ENCODE assay signal across 8 mouse cellular contexts in the genomic region with DNA sequence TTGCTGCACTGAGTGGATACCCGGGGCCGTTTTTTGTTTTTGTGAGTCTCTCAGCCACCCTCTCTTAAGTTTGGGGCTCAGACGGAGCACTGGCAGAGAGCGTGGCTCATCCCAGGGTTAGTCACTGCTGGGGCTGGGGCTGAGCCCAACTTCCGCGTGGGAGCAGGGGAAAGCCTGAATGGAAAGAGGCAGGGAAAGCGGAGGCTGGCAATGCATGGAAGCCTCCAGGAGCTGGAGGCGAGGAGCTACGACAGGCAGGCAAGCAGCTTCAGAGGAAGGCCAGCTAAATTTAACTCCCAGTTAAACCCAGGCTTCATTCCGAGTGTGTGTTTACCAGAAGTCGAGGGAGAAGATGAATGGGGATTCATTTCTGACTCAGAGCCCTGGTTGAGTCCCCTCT. TPM values are rescaled to one million over a fixed set of nuclear protein-coding genes. Genes with fewer than 3 reads are reported as not detected.
DNase-seq lines count a peak whose midpoint lies in the region; ATAC-seq lines count a peak whose summit lies in the region.

No protein-coding gene starts in this region.

- H3K27ac ChIP-seq in liver, embryonic 12.5 days = peak overlapping the region; percentile 95

- H3K9ac ChIP-seq in liver, embryonic 12.5 days = peak overlapping the region; percentile 42; the same call in 1 of the 2 replicates

- ATAC-seq in liver, embryonic 12.5 days = no peak
- ATAC-seq in erythroblast, adult 5-6 weeks (replicated peaks; ENCODE audit: low FRiP score, poor library complexity, severe bottlenecking) = no peak

- H3K4me1 ChIP-seq in liver, embryonic 12.5 days = peaks cover 59% of the 10 kb centered on the region

- DNase-seq in left cerebral cortex, adult 11 months (ENCODE audit: low spot score) = peak; percentile 54
- no peak for DNase-seq in left cerebral cortex, postnatal 4 days
- DNase-seq in adrenal gland, adult 2 months = peak; percentile 86
- peak; percentile 51 for DNase-seq in gastrocnemius, postnatal 14 days
- DNase-seq in natural killer cell, adult 2 months (ENCODE audit: low spot score in 2 of 2) = no peak
- DNase-seq in testis, postnatal 14 days (ENCODE audit: low spot score) = no peak

- H3K4me2 ChIP-seq in liver, embryonic 12.5 days = peak overlapping the region; percentile 0

- no peaks in the 10 kb centered on the region for H3K27me3 ChIP-seq in liver, embryonic 12.5 days (replicated peaks)

- H3K36me3 ChIP-seq in liver, embryonic 12.5 days = no peaks in the 10 kb centered on the region

- intact Hi-C loops in left cerebral cortex, postnatal 4 days (cut with DNase I) = no loop called here
- intact Hi-C loops in gastrocnemius, postnatal 14 days (cut with DNase I; ENCODE audit: low total_unique reads) = no loop called here

- WGBS in liver, embryonic 12.5 days (ENCODE audit: insufficient replicate concordance) = 48% methylated on average over 11 of the region's 11 CpGs

- no peaks in the 10 kb centered on the region for H3K9me3 ChIP-seq in liver, embryonic 12.5 days (replicated peaks)

- H3K4me3 ChIP-seq in liver, embryonic 12.5 days = no peak overlapping the region

RNA-seq across cellular contexts. Expression of gene Atxn2, which starts 10.6 kb away (rescaled TPM):
- total RNA-seq in left cerebral cortex, postnatal 4 days (2021) = 100 to 1,000 TPM; 250 to 271 TPM
- total RNA-seq in adrenal gland, adult 2 months (2021) = 100 to 1,000 TPM; 146 to 229 TPM
- 214 and 218 TPM in 2 replicates for polyA plus RNA-seq in adrenal gland, adult 2 months (2012; rRNA removed)
- 100 to 1,000 TPM; 112 to 122 TPM for total RNA-seq in gastrocnemius, postnatal 14 days (2021)
- 40.5 and 40.8 TPM in 2 replicates for polyA plus RNA-seq in liver, embryonic 12.5 days (2016; fragmentation: Nextera tagmentation; extraction: Ambion mirVana)
- 97.4 and 97.8 TPM in 2 replicates for total RNA-seq in erythroblast, adult 5-6 weeks (2015; ENCODE audit: low replicate concordance)
- total RNA-seq in erythroblast, adult 5-6 weeks (2017; ENCODE audit: low replicate concordance) = 166 and 169 TPM in 2 replicates

RNA-seq across cellular contexts. Expression of gene Brap, which starts 40.1 kb away (rescaled TPM):
- 10 to 100 TPM; 45.3 to 47.4 TPM for total RNA-seq in left cerebral cortex, postnatal 4 days (2021)
- total RNA-seq in adrenal gland, adult 2 months (2021) = 10 to 100 TPM; 52.4 to 60.5 TPM
- 14.7 and 17.0 TPM in 2 replicates for polyA plus RNA-seq in adrenal gland, adult 2 months (2012; rRNA removed)
- 10 to 100 TPM; 22.9 to 25.1 TPM for total RNA-seq in gastrocnemius, postnatal 14 days (2021)
- polyA plus RNA-seq in liver, embryonic 12.5 days (2016; fragmentation: Nextera tagmentation; extraction: Ambion mirVana) = 35.1 and 36.6 TPM in 2 replicates
- 30.4 and 45.1 TPM in 2 replicates for total RNA-seq in erythroblast, adult 5-6 weeks (2015; ENCODE audit: low replicate concordance)
- 67.0 and 88.8 TPM in 2 replicates for total RNA-seq in erythroblast, adult 5-6 weeks (2017; ENCODE audit: low replicate concordance)

RNA-seq across cellular contexts. Expression of gene Acad10, which starts 40.2 kb away (rescaled TPM):
- 1 to 10 TPM; 2.2 to 2.5 TPM for total RNA-seq in left cerebral cortex, postnatal 4 days (2021)
- total RNA-seq in adrenal gland, adult 2 months (2021) = 10 to 100 TPM; 23.1 to 25.4 TPM
- 9.8 and 10.0 TPM in 2 replicates for polyA plus RNA-seq in adrenal gland, adult 2 months (2012; rRNA removed)
- total RNA-seq in gastrocnemius, postnatal 14 days (2021) = 1 to 10 TPM; 4.5 to 9.4 TPM
- polyA plus RNA-seq in liver, embryonic 12.5 days (2016; fragmentation: Nextera tagmentation; extraction: Ambion mirVana) = 2.5 and 2.6 TPM in 2 replicates
- 2.1 and 3.7 TPM in 2 replicates for total RNA-seq in erythroblast, adult 5-6 weeks (2015; ENCODE audit: low replicate concordance)
- 0.14 and 0.26 TPM in 2 replicates for total RNA-seq in erythroblast, adult 5-6 weeks (2017; ENCODE audit: low replicate concordance)

Comparison
In these comparisons a context has a peak if more than half of its experiments do, and no peak if none do; other contexts are left out.
1. DNase-seq: peak in left cerebral cortex, adult 11 months (single experiment), adrenal gland, adult 2 months (single experiment) and gastrocnemius, postnatal 14 days (single experiment); none in left cerebral cortex, postnatal 4 days (single experiment), natural killer cell, adult 2 months (0 of 2) and testis, postnatal 14 days (single experiment).